Mouse (Mus musculus): ENCODE measurements at regions not wholly inside any gene's neighbourhood (a gene's known extent, or its start where the extent isn't known, plus 50 kb on each side); places are given as distances from the start of the nearest gene placed in this dataset.

GRCm38 (mm10) chr16:84117556-84117955, 397.4 kb upstream of the A730009L09Rik start:
- Histone ChIP-seq H3K9ac (ENCODE audit: insufficient read depth, low read depth) (no peak overlapping the region), H3K36me3 (replicated peaks in 1 of 2; ENCODE audit: control insufficient read depth in 1 of 2, insufficient read depth in 1 of 2, low read length in 1 of 2) (no peaks in the 10 kb centered on the region), H3K79me2 (replicated peaks; ENCODE audit: control insufficient read depth, extremely low read depth, insufficient read depth, poor library complexity, severe bottlenecking) (no peaks in the 10 kb centered on the region), H3K4me2 (ENCODE audit: insufficient read depth, low read depth, poor library complexity, severe bottlenecking) (no peak overlapping the region), H3K4me1 (ENCODE audit: control insufficient read depth in 1 of 2, insufficient read depth in 2 of 2) (no peaks in the 10 kb centered on the region), H3K27ac (ENCODE audit: insufficient read depth, low read depth) (no peak overlapping the region), H3K4me3 (replicated peaks in 1 of 3; ENCODE audit: low read depth in 2 of 3, low read length in 2 of 3, poor library complexity in 1 of 3) (no peak overlapping the region), H3K27me3 (replicated peaks) (no peaks in the 10 kb centered on the region), H3K9me3 (replicated peaks; ENCODE audit: low read length) (no peaks in the 10 kb centered on the region)
- TF ChIP-seq ZNF384 (IDR thresholded peaks at IDR 0.05; ENCODE audit: low read depth, low read length): no peak
- TF ChIP-seq NELFE (IDR thresholded peaks at IDR 0.05; ENCODE audit: low read depth, low read length): no peak
- no peak for TF ChIP-seq MXI1 (IDR thresholded peaks at IDR 0.05; ENCODE audit: low read depth, low read length)
- TF ChIP-seq MAFK (IDR thresholded peaks at IDR 0.05; ENCODE audit: insufficient replicate concordance, low read length): no peak
- TF ChIP-seq ZMIZ1 (IDR thresholded peaks at IDR 0.05; ENCODE audit: low read depth, low read length): no peak
- DNase-seq (ENCODE audit: extremely low read depth): no peak
- dilution Hi-C loops (cut with MboI; ENCODE audit: extremely low pct_ligation_motif_present, extremely low pct_unique_long_range_greater_than_20kb, low sequenced_read_pairs): no loop called here
- in situ Hi-C loops (cut with MboI; ENCODE audit: low pct_ligation_motif_present, low pct_unique_long_range_greater_than_20kb, low sequenced_read_pairs): no loop called here

- H3K9me3 ChIP-seq (replicated peaks; ENCODE audit: low read length): no peaks in the 10 kb centered on the region
- H3K27me3 ChIP-seq (replicated peaks): no peaks in the 10 kb centered on the region
- no peak overlapping the region for H3K27ac ChIP-seq (ENCODE audit: insufficient read depth, low read depth)
- no peak overlapping the region for H3K4me3 ChIP-seq (replicated peaks in 1 of 3; ENCODE audit: low read depth in 2 of 3, low read length in 2 of 3, poor library complexity in 1 of 3)
- no peak overlapping the region for H3K9ac ChIP-seq (ENCODE audit: insufficient read depth, low read depth)
- dilution Hi-C loops (cut with MboI; ENCODE audit: extremely low pct_ligation_motif_present, extremely low pct_unique_long_range_greater_than_20kb, low sequenced_read_pairs) (no loop called here), in situ Hi-C loops (cut with MboI; ENCODE audit: low pct_ligation_motif_present, low pct_unique_long_range_greater_than_20kb, low sequenced_read_pairs) (no loop called here)
- TF ChIP-seq MAX (IDR thresholded peaks at IDR 0.05; ENCODE audit: low read length) (no peak), MEF2A (IDR thresholded peaks at IDR 0.05; ENCODE audit: borderline replicate concordance, low read depth, low read length) (peak; percentile 55; the same call in 1 of the 2 replicates), KAT2A (IDR thresholded peaks at IDR 0.05; ENCODE audit: insufficient replicate concordance, low read length) (no peak), JUN (IDR thresholded peaks at IDR 0.05; ENCODE audit: insufficient read depth, low read depth, low read length) (no peak), SMC3 (IDR thresholded peaks at IDR 0.05; ENCODE audit: low read depth, low read length) (peak; percentile 75), MYC (IDR thresholded peaks at IDR 0.05; ENCODE audit: low read depth, low read length) (no peak), EP300 (IDR thresholded peaks at IDR 0.05; ENCODE audit: low read length) (peak; percentile 34; the same call in 1 of the 2 replicates), RAD21 (IDR thresholded peaks at IDR 0.05; ENCODE audit: low read depth, low read length) (peak; percentile 94), BHLHE40 (IDR thresholded peaks at IDR 0.05; ENCODE audit: low read depth, low read length) (no peak), POLR2A (IDR thresholded peaks at IDR 0.05; ENCODE audit: low read depth, low read length) (no peak), IRF4 (IDR thresholded peaks at IDR 0.05; ENCODE audit: low read depth, low read length) (peak; percentile 25; the same call in 1 of the 2 replicates), NELFE (IDR thresholded peaks at IDR 0.05; ENCODE audit: low read depth, low read length) (no peak), ELF1 (IDR thresholded peaks at IDR 0.05; ENCODE audit: low read depth, low read length) (no peak), ZC3H11A (IDR thresholded peaks at IDR 0.05; ENCODE audit: low read depth, low read length) (peak; percentile 33; the same call in 1 of the 2 replicates), USF2 (conservative IDR thresholded peaks at IDR 0.05; ENCODE audit: low read depth, low read length) (no peak), RCOR1 (conservative IDR thresholded peaks at IDR 0.05; ENCODE audit: low read depth, low read length) (no peak), ZNF384 (IDR thresholded peaks at IDR 0.05; ENCODE audit: low read depth, low read length) (no peak), GABPA (IDR thresholded peaks at IDR 0.05; ENCODE audit: insufficient replicate concordance, low read depth, low read length) (no peak), CTCF (conservative IDR thresholded peaks at IDR 0.05 in 1 of 2, IDR thresholded peaks at IDR 0.05 in 1 of 2; ENCODE audit: low read depth in 2 of 2, low read length in 2 of 2) (peak in 1 of 2 experiments; percentile 76; a peak in 2 of 4 replicates), PAX5 (IDR thresholded peaks at IDR 0.05; ENCODE audit: low read length) (no peak), TCF12 (IDR thresholded peaks at IDR 0.05; ENCODE audit: low read depth, low read length) (no peak), SIN3A (IDR thresholded peaks at IDR 0.05; ENCODE audit: low read length) (no peak), JUND (conservative IDR thresholded peaks at IDR 0.05; ENCODE audit: low read depth, low read length) (no peak), MXI1 (IDR thresholded peaks at IDR 0.05; ENCODE audit: low read depth, low read length) (no peak), ETS1 (conservative IDR thresholded peaks at IDR 0.05; ENCODE audit: low read depth, low read length) (no peak), MAZ (IDR thresholded peaks at IDR 0.05; ENCODE audit: low read depth, low read length) (no peak)
- H3K4me1 ChIP-seq (ENCODE audit: control insufficient read depth in 1 of 2, insufficient read depth in 2 of 2): peaks cover 2 to 4% of the 10 kb centered on the region in 2 experiments; a peak in 3 of 4 replicates
- no peaks in the 10 kb centered on the region for H3K36me3 ChIP-seq (replicated peaks in 1 of 2; ENCODE audit: control insufficient read depth in 1 of 2, insufficient read depth in 1 of 2, low read length in 1 of 2)
- H3K4me2 ChIP-seq (ENCODE audit: insufficient read depth, low read depth, poor library complexity, severe bottlenecking): no peak overlapping the region; the same call in 1 of the 2 replicates
- H3K79me2 ChIP-seq (replicated peaks; ENCODE audit: control insufficient read depth, extremely low read depth, insufficient read depth, poor library complexity, severe bottlenecking): no peaks in the 10 kb centered on the region
- DNase-seq (ENCODE audit: extremely low read depth): peak; percentile 51
Measured at GRCm38 (mm10) chr16:84135651-84136200, 379.2 kb upstream of the A730009L09Rik start.

Data from CH12.LX (cell line).